In the genomic region with DNA sequence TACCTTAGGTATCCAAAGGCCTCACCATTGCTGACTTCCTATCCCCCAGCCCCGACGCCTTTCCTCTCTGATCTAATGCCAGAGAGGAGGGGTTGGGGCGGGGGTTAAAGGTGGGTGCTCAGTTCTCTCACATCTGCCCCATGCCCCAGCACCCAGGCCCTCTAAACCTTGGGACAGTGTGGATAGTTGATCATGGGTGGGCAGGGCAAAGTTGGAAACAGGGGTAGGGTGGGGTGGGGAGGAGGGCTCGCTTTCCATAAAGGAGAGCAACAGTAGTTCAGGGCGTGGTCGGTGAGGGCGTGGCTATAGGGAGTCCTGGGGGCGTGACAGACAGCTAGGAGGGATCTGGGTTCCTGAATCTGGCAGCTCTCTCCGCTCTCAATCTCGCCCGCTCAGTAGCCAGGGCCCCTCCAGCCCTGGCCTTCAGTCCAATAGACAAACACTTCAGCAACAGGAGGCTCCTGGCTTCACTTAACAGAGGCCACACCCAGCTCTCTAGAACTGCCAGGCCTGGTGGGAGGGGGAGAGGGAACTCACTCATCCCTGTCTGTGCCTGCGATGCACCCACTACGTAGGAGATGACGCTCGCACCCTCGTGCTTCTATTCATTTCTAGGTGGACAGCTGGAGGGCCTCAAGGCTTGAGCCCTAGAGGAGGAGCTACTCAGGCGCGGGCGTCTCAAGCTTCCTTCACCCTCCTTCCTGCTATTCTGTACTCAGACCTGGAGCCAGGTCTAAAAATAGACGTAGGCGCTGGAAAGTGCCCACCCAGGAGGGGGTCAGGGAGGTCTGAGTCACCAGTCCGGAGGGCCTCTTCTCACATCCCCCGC, we compare ENCODE assay signal across 9 mouse cellular contexts. TPM values are rescaled to one million over a fixed set of nuclear protein-coding genes. Genes with fewer than 3 reads are reported as not detected.
DNase-seq lines count a peak whose midpoint lies in the region; ATAC-seq and TF ChIP-seq lines count a peak whose summit lies in the region.
"Had no signal": no experiment of that assay in that cellular context is flagged by ENCODE, and none has a peak within 500 bp of the region (broad histone marks: within the 10 kb centered on the region; RNA-seq: fewer than 3 reads in every experiment).

No protein-coding gene starts in this region.

- no peak overlapping the region for H3K4me3 ChIP-seq in forebrain, embryonic 12.5 days (replicated peaks)
- peak overlapping the region; percentile 2; the same call in 1 of the 2 replicates for H3K4me3 ChIP-seq in heart, postnatal 0 days (ENCODE audit: low read depth, low read length)
- 0 out of 2 replicates have a peak overlapping the region, but pooled peaks have one; percentile 1 for H3K4me3 ChIP-seq in stomach, embryonic 16.5 days (replicated peaks; ENCODE audit: low read length)
- H3K4me3 ChIP-seq: liver, embryonic 15.5 days had no signal

- peak; percentile 14 to 35 for DNase-seq in B cell, adult 2 months
- peak; percentile 77 for DNase-seq in adrenal gland, postnatal 14 days
- peak; percentile 75 for DNase-seq in heart, postnatal 0 days (ENCODE audit: low spot score)
- peak; percentile 53 to 84 for DNase-seq in kidney, postnatal 25 days
- DNase-seq in lung, postnatal 4 days, result peak; percentile 80 to 89
- no peak for DNase-seq in natural killer cell, adult 2 months (ENCODE audit: low spot score in 2 of 2)

- WGBS in forebrain, embryonic 12.5 days, result 12% methylated on average over 23 of the region's 23 CpGs
- 4% methylated on average over 23 of the region's 23 CpGs for WGBS in heart, postnatal 0 days
- 5% methylated on average over 23 of the region's 23 CpGs for WGBS in stomach, embryonic 16.5 days

- peak overlapping the region; percentile 6; the same call in 1 of the 2 replicates for H3K4me2 ChIP-seq in forebrain, embryonic 12.5 days
- H3K4me2 ChIP-seq in heart, postnatal 0 days (ENCODE audit: low read depth, low read length), result peak overlapping the region; percentile 34
- peak overlapping the region; percentile 38 for H3K4me2 ChIP-seq in stomach, embryonic 16.5 days (ENCODE audit: low read depth, low read length)
- H3K4me2 ChIP-seq: liver, embryonic 15.5 days had no signal

- ATAC-seq in forebrain, embryonic 12.5 days (ENCODE audit: low FRiP score), result peak; percentile 44
- peak; percentile 80 for ATAC-seq in heart, postnatal 0 days (ENCODE audit: insufficient read depth, low read depth)
- ATAC-seq in stomach, embryonic 16.5 days (ENCODE audit: insufficient read depth, low FRiP score), result peak; percentile 93

- H3K9me3 ChIP-seq in forebrain, embryonic 12.5 days, result no peaks in the 10 kb centered on the region
- H3K9me3 ChIP-seq in heart, postnatal 0 days (replicated peaks; ENCODE audit: control insufficient read depth, low read length), result no peaks in the 10 kb centered on the region
- H3K9me3 ChIP-seq in stomach, embryonic 16.5 days (replicated peaks; ENCODE audit: control insufficient read depth, low read length), result no peaks in the 10 kb centered on the region
- H3K9me3 ChIP-seq: liver, embryonic 15.5 days had no signal

- H3K27ac ChIP-seq in forebrain, embryonic 12.5 days, result no peak overlapping the region
- peak overlapping the region; percentile 27; the same call in 1 of the 2 replicates for H3K27ac ChIP-seq in heart, postnatal 0 days (ENCODE audit: low read depth)
- H3K27ac ChIP-seq in stomach, embryonic 16.5 days (ENCODE audit: low read length), result peak overlapping the region; percentile 92
- H3K27ac ChIP-seq: liver, embryonic 15.5 days had no signal

- peaks cover 34% of the 10 kb centered on the region for H3K27me3 ChIP-seq in forebrain, embryonic 12.5 days
- no peaks in the 10 kb centered on the region for H3K27me3 ChIP-seq in heart, postnatal 0 days (ENCODE audit: control insufficient read depth, insufficient read depth, low read length)
- H3K27me3 ChIP-seq in stomach, embryonic 16.5 days (ENCODE audit: control insufficient read depth, insufficient read depth, low read length), result peaks cover 3% of the 10 kb centered on the region; the same call in 1 of the 2 replicates

- H3K36me3 ChIP-seq in forebrain, embryonic 12.5 days (replicated peaks), result no peaks in the 10 kb centered on the region
- H3K36me3 ChIP-seq in heart, postnatal 0 days (replicated peaks; ENCODE audit: control insufficient read depth, insufficient read depth, low read length), result no peaks in the 10 kb centered on the region
- no peaks in the 10 kb centered on the region for H3K36me3 ChIP-seq in stomach, embryonic 16.5 days (ENCODE audit: control insufficient read depth, insufficient read depth, low read length)
- H3K36me3 ChIP-seq: liver, embryonic 15.5 days had no signal

- TF ChIP-seq CTCF in heart, postnatal 0 days (IDR thresholded peaks at IDR 0.05; ENCODE audit: low read depth), result no peak

- H3K9ac ChIP-seq in forebrain, embryonic 12.5 days, result no peak overlapping the region
- H3K9ac ChIP-seq in heart, postnatal 0 days (replicated peaks; ENCODE audit: low read depth, low read length), result no peak overlapping the region
- H3K9ac ChIP-seq in stomach, embryonic 16.5 days (ENCODE audit: low read length), result peak overlapping the region; percentile 29; the same call in 1 of the 2 replicates
- H3K9ac ChIP-seq: liver, embryonic 15.5 days had no signal

- H3K4me1 ChIP-seq in forebrain, embryonic 12.5 days, result peaks cover 27% of the 10 kb centered on the region
- 0 out of 2 replicates have a peak, but pooled peaks cover 9% of the 10 kb centered on the region for H3K4me1 ChIP-seq in heart, postnatal 0 days (ENCODE audit: control insufficient read depth, insufficient read depth)
- H3K4me1 ChIP-seq in stomach, embryonic 16.5 days (ENCODE audit: control insufficient read depth, insufficient read depth, low read length), result peaks cover 16% of the 10 kb centered on the region
- H3K4me1 ChIP-seq: liver, embryonic 15.5 days had no signal

- no peak for TF ChIP-seq EP300 in heart, postnatal 0 days (IDR thresholded peaks at IDR 0.05; ENCODE audit: low read depth)

RNA-seq across cellular contexts. Expression of a gene that starts 10.9 kb away (rescaled TPM):
- 20.0 and 21.3 TPM in 2 replicates for total RNA-seq in adrenal gland, postnatal 14 days (2021)
- polyA plus RNA-seq in forebrain, embryonic 12.5 days (2016; fragmentation: Nextera tagmentation; extraction: Ambion mirVana), result 10.8 and 14.8 TPM in 2 replicates
- total RNA-seq in heart, postnatal 0 days (2014; rRNA removed; ENCODE audit: low replicate concordance), result 21.6 and 67.5 TPM in 2 replicates
- polyA plus RNA-seq in heart, postnatal 0 days (2015; fragmentation: Nextera tagmentation; extraction: Ambion mirVana), result 9.9 and 11.6 TPM in 2 replicates
- polyA plus RNA-seq in stomach, embryonic 16.5 days (2015; fragmentation: Nextera tagmentation; extraction: Ambion mirVana), result 55.6 and 75.1 TPM in 2 replicates

RNA-seq across cellular contexts. Expression of a gene that starts 52.1 kb away (rescaled TPM):
- 16.0 and 17.3 TPM in 2 replicates for total RNA-seq in adrenal gland, postnatal 14 days (2021)
- polyA plus RNA-seq in forebrain, embryonic 12.5 days (2016; fragmentation: Nextera tagmentation; extraction: Ambion mirVana), result 5.6 and 7.3 TPM in 2 replicates
- 7.3 and 10.6 TPM in 2 replicates for total RNA-seq in heart, postnatal 0 days (2014; rRNA removed; ENCODE audit: low replicate concordance)
- 0.48 and 0.59 TPM in 2 replicates for polyA plus RNA-seq in heart, postnatal 0 days (2015; fragmentation: Nextera tagmentation; extraction: Ambion mirVana)
- 1.6 and 1.9 TPM in 2 replicates for polyA plus RNA-seq in stomach, embryonic 16.5 days (2015; fragmentation: Nextera tagmentation; extraction: Ambion mirVana)

Comparison
In these comparisons a context has a peak if more than half of its experiments do, and no peak if none do; other contexts are left out.
1. DNase-seq: peak in B cell, adult 2 months (2 of 2), adrenal gland, postnatal 14 days (single experiment), heart, postnatal 0 days (single experiment), kidney, postnatal 25 days (2 of 2) and lung, postnatal 4 days (2 of 2); none in natural killer cell, adult 2 months (0 of 2).
2. Peak in every context shown above with its lines, with median percentiles within 50 percentile points of each other: ATAC-seq and H3K4me2 ChIP-seq.